Mouse (Mus musculus) kidney, adult 18-20 months (tissue): ENCODE measurements around the gene Ccr1l1.

Experiments
- DNase-seq: peaks from one replicate; pipeline ENCODE4 v3.0.0; 2021

Gene Ccr1l1

DNA sequence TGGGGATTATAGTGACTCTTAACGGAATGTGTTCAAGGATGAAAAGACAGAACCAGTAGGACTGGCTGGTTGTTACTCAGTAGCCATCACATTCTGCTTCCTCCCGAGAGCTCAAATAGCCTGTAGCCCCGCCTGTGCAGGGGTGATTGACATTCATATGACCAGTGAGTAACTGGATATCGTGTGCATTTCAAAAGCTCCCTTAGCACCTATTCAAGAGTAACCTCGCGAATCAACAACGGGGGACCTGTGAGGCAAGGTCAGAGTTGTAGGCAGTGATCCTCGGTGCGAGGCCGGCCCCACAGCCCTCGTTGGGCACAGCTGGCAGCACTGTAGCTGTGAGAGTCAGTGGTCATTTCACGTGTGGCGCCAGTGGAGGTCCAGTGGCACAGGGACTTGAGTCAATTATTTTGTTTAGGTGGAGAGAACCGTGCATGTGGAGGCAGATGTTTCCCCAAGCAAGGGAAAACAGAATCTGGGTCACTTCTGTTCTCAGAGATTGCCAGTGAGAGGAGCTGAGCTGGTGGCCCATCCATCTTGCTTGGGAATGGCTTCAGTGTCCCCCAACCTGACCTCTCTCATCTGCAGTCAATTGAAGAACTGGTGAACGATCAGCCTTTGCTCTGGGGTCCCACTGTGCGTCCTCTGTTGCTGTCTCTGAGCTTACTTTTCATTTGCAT, 50.8 kb downstream of the Ccr1l1 start:
- DNase-seq, result no peak
